Mouse (Mus musculus) small intestine, adult 2 months (tissue): ENCODE measurements at regions not wholly inside any gene's neighbourhood (a gene's known extent, or its start where the extent isn't known, plus 50 kb on each side); places are given as distances from the start of the nearest gene placed in this dataset.

Experiments used
- CTCF ChIP-seq: fragments of 200-500 bp; IDR thresholded peaks from 2 replicates; pipeline ENCODE4 v1.5.1; 2012; ENCODE audit warnings: low read depth, mild to moderate bottlenecking, control low read depth, inconsistent platforms, low read length, moderate library complexity, mixed read lengths; ENCODE audit not compliant: insufficient replicate concordance, insufficient read length; ENCODE audit errors: extremely low read depth
- POLR2A ChIP-seq: fragments of 200-500 bp; IDR thresholded peaks from 2 replicates; pipeline ENCODE4 v1.6.1; 2012; ENCODE audit warnings: low read depth, mild to moderate bottlenecking, control low read depth, inconsistent platforms, low read length, moderate library complexity

DNA sequence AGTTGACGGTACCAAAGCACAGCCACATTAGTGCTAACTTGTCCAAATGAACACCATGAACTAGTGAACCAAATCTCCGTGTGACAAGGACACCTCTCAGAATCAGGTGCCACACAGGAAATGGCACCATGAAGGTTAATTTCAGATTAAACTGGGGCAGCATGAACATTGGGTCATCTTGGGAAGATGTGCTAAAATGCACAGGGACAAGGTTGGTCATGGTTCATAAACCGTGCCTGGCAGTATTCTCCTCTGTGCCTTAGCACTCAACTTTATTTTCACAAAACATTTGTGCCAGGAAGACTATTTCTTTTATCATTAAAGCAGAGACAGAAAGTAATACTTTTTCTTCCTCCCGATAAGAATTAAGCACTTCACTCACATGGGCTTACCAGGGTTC lies 672.6 kb downstream of the Rwdd3 start:
- no peak for TF ChIP-seq POLR2A
- no peak for TF ChIP-seq CTCF
